Mouse (Mus musculus) myocyte (in vitro differentiated cells): ENCODE data around the gene Ccnd1.

Source experiments
- CEBPB ChIP-seq: IDR thresholded peaks from 2 replicates; pipeline ENCODE4 v1.6.1; 2011; ENCODE audit warnings: mild to moderate bottlenecking, moderate library complexity; ENCODE audit not compliant: poor library complexity, insufficient read depth, severe bottlenecking
- POLR2A ChIP-seq: IDR thresholded peaks from one replicate; pipeline ENCODE4 v1.6.1; 2011; ENCODE audit warnings: low read depth, mild to moderate bottlenecking, control low read depth, moderate library complexity; ENCODE audit not compliant: insufficient read length
- REST ChIP-seq: IDR thresholded peaks from one replicate; pipeline ENCODE4 v1.6.1; 2011; ENCODE audit warnings: mild to moderate bottlenecking, control low read depth, moderate library complexity; ENCODE audit not compliant: insufficient read depth, insufficient read length
- SRF ChIP-seq: IDR thresholded peaks from one replicate; pipeline ENCODE4 v1.6.1; 2011; ENCODE audit warnings: low read depth; ENCODE audit not compliant: control insufficient read depth, insufficient read length
- TCF12 ChIP-seq: IDR thresholded peaks from one replicate; pipeline ENCODE4 v1.6.1; 2011; ENCODE audit warnings: mild to moderate bottlenecking, control low read depth; ENCODE audit not compliant: poor library complexity, insufficient read depth, severe bottlenecking

DNA sequence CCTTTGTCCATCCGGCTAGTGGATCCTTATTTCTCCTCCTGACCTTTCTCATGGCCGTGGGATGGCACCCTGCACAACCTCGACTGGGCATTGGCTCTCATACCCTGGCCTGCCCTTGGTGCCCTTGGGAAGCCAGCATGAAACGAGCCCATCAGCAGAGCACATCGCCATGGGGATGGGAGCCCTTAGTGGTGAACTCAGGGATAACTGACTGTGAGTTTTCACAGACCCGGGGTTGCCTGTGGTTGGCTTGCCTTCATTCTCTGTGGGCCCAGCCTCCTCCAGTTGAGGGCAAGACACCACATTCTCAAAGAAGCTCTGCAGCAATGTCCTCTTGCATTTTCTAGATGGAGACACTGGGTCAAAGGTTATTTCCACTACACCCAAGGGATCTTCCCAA lies 47.4 kb downstream of the Ccnd1 start:
- TF ChIP-seq POLR2A (no peak), REST (no peak), CEBPB (no peak), TCF12 (no peak), SRF (no peak)
